Mouse (Mus musculus): Measurements from ENCODE around the gene Ccdc171. TPM values are rescaled to one million over a fixed set of nuclear protein-coding genes. Genes with fewer than 3 reads are reported as not detected.
A peak's percentile ranks its signal among the peaks of the same experiment; 100 is the strongest.

Ccdc171 gene
- polyA plus RNA-seq, 1 experiment from 2014 or later: 4.1 TPM

GRCm38 (mm10) chr4:83780044-83780443 lies 254.7 kb downstream of the Ccdc171 start:
- no peak for ATAC-seq (ENCODE audit: low FRiP score)
- WGBS: 93% methylated on average over 4 of the region's 4 CpGs
- Histone ChIP-seq H3K27me3 (ENCODE audit: control insufficient read depth, insufficient read depth, low read length) (no peaks in the 10 kb centered on the region), H3K4me3 (ENCODE audit: low read depth, low read length) (no peak overlapping the region), H3K4me1 (ENCODE audit: control insufficient read depth, insufficient read depth, low read length) (no peaks in the 10 kb centered on the region), H3K27ac (ENCODE audit: low read depth, low read length) (no peak overlapping the region), H3K9ac (ENCODE audit: low read length) (no peak overlapping the region), H3K4me2 (no peak overlapping the region), H3K36me3 (ENCODE audit: control insufficient read depth, insufficient read depth, low read length) (no peaks in the 10 kb centered on the region), H3K9me3 (ENCODE audit: control insufficient read depth, low read length) (no peaks in the 10 kb centered on the region; the same call in 1 of the 2 replicates)
- DNase-seq (ENCODE audit: low spot score, missing footprints): no peak

- Histone ChIP-seq H3K27ac (ENCODE audit: low read depth, low read length) (no peak overlapping the region), H3K4me1 (ENCODE audit: control insufficient read depth, insufficient read depth, low read length) (no peaks in the 10 kb centered on the region), H3K4me2 (no peak overlapping the region), H3K9ac (ENCODE audit: low read length) (no peak overlapping the region), H3K27me3 (ENCODE audit: control insufficient read depth, insufficient read depth, low read length) (no peaks in the 10 kb centered on the region), H3K4me3 (ENCODE audit: low read depth, low read length) (no peak overlapping the region), H3K9me3 (ENCODE audit: control insufficient read depth, low read length) (no peaks in the 10 kb centered on the region), H3K36me3 (ENCODE audit: control insufficient read depth, insufficient read depth, low read length) (no peaks in the 10 kb centered on the region)
- no peak for DNase-seq (ENCODE audit: low spot score, missing footprints)
- ATAC-seq (ENCODE audit: low FRiP score): no peak
- 90% methylated on average over 2 of the region's 2 CpGs for WGBS
Measured at GRCm38 (mm10) chr4:83785115-83785514, 259.8 kb downstream of the Ccdc171 start.

GRCm38 (mm10) chr4:83791811-83792210 lies 266.5 kb downstream of the Ccdc171 start:
- no peak overlapping the region for H3K27ac ChIP-seq (ENCODE audit: low read depth, low read length)
- no peaks in the 10 kb centered on the region for H3K9me3 ChIP-seq (ENCODE audit: control insufficient read depth, low read length)
- H3K4me1 ChIP-seq (ENCODE audit: control insufficient read depth, insufficient read depth, low read length): peaks cover 6% of the 10 kb centered on the region; the same call in 1 of the 2 replicates
- no peaks in the 10 kb centered on the region for H3K36me3 ChIP-seq (ENCODE audit: control insufficient read depth, insufficient read depth, low read length)
- H3K9ac ChIP-seq (ENCODE audit: low read length): no peak overlapping the region
- DNase-seq (ENCODE audit: low spot score, missing footprints) (peak; percentile 85), ATAC-seq (ENCODE audit: low FRiP score) (no peak)
- no peak overlapping the region for H3K4me3 ChIP-seq (ENCODE audit: low read depth, low read length)
- H3K27me3 ChIP-seq (ENCODE audit: control insufficient read depth, insufficient read depth, low read length): no peaks in the 10 kb centered on the region
- 19% methylated on average over 13 of the region's 13 CpGs for WGBS
- no peak overlapping the region for H3K4me2 ChIP-seq

GRCm38 (mm10) chr4:83794315-83794922 lies 269.1 kb downstream of the Ccdc171 start:
- no peaks in the 10 kb centered on the region for H3K36me3 ChIP-seq (ENCODE audit: control insufficient read depth, insufficient read depth, low read length)
- H3K9ac ChIP-seq (ENCODE audit: low read length): no peak overlapping the region
- no peak overlapping the region for H3K4me3 ChIP-seq (ENCODE audit: low read depth, low read length)
- ATAC-seq (ENCODE audit: low FRiP score): peak; percentile 75
- H3K4me2 ChIP-seq: peak overlapping the region; percentile 27
- H3K4me1 ChIP-seq (ENCODE audit: control insufficient read depth, insufficient read depth, low read length): peaks cover 6% of the 10 kb centered on the region; the same call in 1 of the 2 replicates
- no peak overlapping the region for H3K27ac ChIP-seq (ENCODE audit: low read depth, low read length)
- 17% methylated on average over 9 of the region's 9 CpGs for WGBS
- H3K27me3 ChIP-seq (ENCODE audit: control insufficient read depth, insufficient read depth, low read length): no peaks in the 10 kb centered on the region
- peak; percentile 97 for DNase-seq (ENCODE audit: low spot score, missing footprints)
- no peaks in the 10 kb centered on the region for H3K9me3 ChIP-seq (ENCODE audit: control insufficient read depth, low read length)

- no peaks in the 10 kb centered on the region for H3K27me3 ChIP-seq (ENCODE audit: control insufficient read depth, insufficient read depth, low read length)
- peaks cover 6% of the 10 kb centered on the region; the same call in 1 of the 2 replicates for H3K4me1 ChIP-seq (ENCODE audit: control insufficient read depth, insufficient read depth, low read length)
- H3K4me3 ChIP-seq (ENCODE audit: low read depth, low read length): no peak overlapping the region
- DNase-seq (ENCODE audit: low spot score, missing footprints): no peak
- WGBS: 17% methylated on average over 5 of the region's 5 CpGs
- no peaks in the 10 kb centered on the region for H3K36me3 ChIP-seq (ENCODE audit: control insufficient read depth, insufficient read depth, low read length)
- ATAC-seq (ENCODE audit: low FRiP score): peak; percentile 77
- H3K27ac ChIP-seq (ENCODE audit: low read depth, low read length): no peak overlapping the region
- H3K4me2 ChIP-seq: no peak overlapping the region
- H3K9ac ChIP-seq (ENCODE audit: low read length): no peak overlapping the region
- H3K9me3 ChIP-seq (ENCODE audit: control insufficient read depth, low read length): no peaks in the 10 kb centered on the region
Measured at GRCm38 (mm10) chr4:83794930-83795459, 269.6 kb downstream of the Ccdc171 start.

GRCm38 (mm10) chr4:83797976-83798375 lies 272.6 kb downstream of the Ccdc171 start:
- WGBS: 82% methylated on average over 14 of the region's 14 CpGs
- Histone ChIP-seq H3K9me3 (ENCODE audit: control insufficient read depth, low read length) (no peaks in the 10 kb centered on the region), H3K27me3 (ENCODE audit: control insufficient read depth, insufficient read depth, low read length) (no peaks in the 10 kb centered on the region), H3K36me3 (ENCODE audit: control insufficient read depth, insufficient read depth, low read length) (no peaks in the 10 kb centered on the region), H3K27ac (ENCODE audit: low read depth, low read length) (no peak overlapping the region), H3K4me1 (ENCODE audit: control insufficient read depth, insufficient read depth, low read length) (0 out of 2 replicates have a peak, but pooled peaks cover 3% of the 10 kb centered on the region), H3K9ac (ENCODE audit: low read length) (no peak overlapping the region), H3K4me3 (ENCODE audit: low read depth, low read length) (no peak overlapping the region), H3K4me2 (no peak overlapping the region)
- DNase-seq (ENCODE audit: low spot score, missing footprints) (no peak), ATAC-seq (ENCODE audit: low FRiP score) (no peak)

GRCm38 (mm10) chr4:83798674-83799430 lies 273.5 kb downstream of the Ccdc171 start:
- Histone ChIP-seq H3K9me3 (ENCODE audit: control insufficient read depth, low read length) (no peaks in the 10 kb centered on the region), H3K36me3 (ENCODE audit: control insufficient read depth, insufficient read depth, low read length) (no peaks in the 10 kb centered on the region), H3K9ac (ENCODE audit: low read length) (no peak overlapping the region), H3K4me3 (ENCODE audit: low read depth, low read length) (no peak overlapping the region), H3K4me2 (no peak overlapping the region), H3K4me1 (ENCODE audit: control insufficient read depth, insufficient read depth, low read length) (0 out of 2 replicates have a peak, but pooled peaks cover 3% of the 10 kb centered on the region), H3K27me3 (ENCODE audit: control insufficient read depth, insufficient read depth, low read length) (no peaks in the 10 kb centered on the region), H3K27ac (ENCODE audit: low read depth, low read length) (no peak overlapping the region)
- DNase-seq (ENCODE audit: low spot score, missing footprints) (no peak), ATAC-seq (ENCODE audit: low FRiP score) (no peak)
- 91% methylated on average over 21 of the region's 21 CpGs for WGBS

GRCm38 (mm10) chr4:83800402-83800801 lies 275.1 kb downstream of the Ccdc171 start:
- Histone ChIP-seq H3K4me2 (no peak overlapping the region), H3K27me3 (ENCODE audit: control insufficient read depth, insufficient read depth, low read length) (no peaks in the 10 kb centered on the region), H3K9ac (ENCODE audit: low read length) (no peak overlapping the region), H3K27ac (ENCODE audit: low read depth, low read length) (no peak overlapping the region), H3K36me3 (ENCODE audit: control insufficient read depth, insufficient read depth, low read length) (no peaks in the 10 kb centered on the region), H3K9me3 (ENCODE audit: control insufficient read depth, low read length) (no peaks in the 10 kb centered on the region), H3K4me1 (ENCODE audit: control insufficient read depth, insufficient read depth, low read length) (no peaks in the 10 kb centered on the region), H3K4me3 (ENCODE audit: low read depth, low read length) (no peak overlapping the region)
- no peak for DNase-seq (ENCODE audit: low spot score, missing footprints)
- 74% methylated on average over 3 of the region's 3 CpGs for WGBS
- ATAC-seq (ENCODE audit: low FRiP score): no peak

- 90% methylated on average over 4 of the region's 4 CpGs for WGBS
Measured at GRCm38 (mm10) chr4:83816925-83817324, 291.6 kb downstream of the Ccdc171 start.

More at GRCm38 (mm10) chr4:83816925-83817324, 291.6 kb downstream of the Ccdc171 start:
- Histone ChIP-seq H3K9me3 (ENCODE audit: control insufficient read depth, low read length) (no peaks in the 10 kb centered on the region), H3K27ac (ENCODE audit: low read depth, low read length) (no peak overlapping the region), H3K4me1 (ENCODE audit: control insufficient read depth, insufficient read depth, low read length) (no peaks in the 10 kb centered on the region), H3K9ac (ENCODE audit: low read length) (no peak overlapping the region), H3K4me2 (no peak overlapping the region), H3K4me3 (ENCODE audit: low read depth, low read length) (no peak overlapping the region), H3K36me3 (ENCODE audit: control insufficient read depth, insufficient read depth, low read length) (no peaks in the 10 kb centered on the region), H3K27me3 (ENCODE audit: control insufficient read depth, insufficient read depth, low read length) (no peaks in the 10 kb centered on the region)
- no peak for DNase-seq (ENCODE audit: low spot score, missing footprints)
- no peak for ATAC-seq (ENCODE audit: low FRiP score)
